Mouse (Mus musculus) Patski (cell line): ENCODE measurements around the gene Fabp7. TPM values are rescaled to one million over a fixed set of nuclear protein-coding genes. Genes with fewer than 3 reads are reported as not detected.

ENCODE experiments used
- ATAC-seq: fragments of 100-300 bp; one replicate; pipeline ENCODE4 v1.8.0; 2021
- CTCF ChIA-PET: fragments of 350-600 bp; sonication (Branson Sonifier 250); formaldehyde crosslinking; loops from one replicate; lab custom pipeline; 2022; ENCODE audit warnings: inconsistent platforms; lab: Charles Lee
- POLR2A ChIA-PET: fragments of 350-600 bp; sonication (Branson Sonifier 250); formaldehyde crosslinking; loops from one replicate; lab custom pipeline; 2022; ENCODE audit warnings: antibody characterized with exemption, inconsistent platforms; lab: Charles Lee
- DNase-seq: peaks from one replicate; pipeline ENCODE4 v3.0.0-alpha.2; 2011; ENCODE audit warnings: low read depth, low spot score
- H3K27me3 ChIP-seq: fragments of 371-371 bp; one replicate; pipeline ENCODE4 v1.5.1; 2021
- CTCF ChIP-seq: fragments of 100-300 bp; IDR thresholded peaks from one replicate; pipeline ENCODE4 v1.5.1; 2021
- in situ Hi-C: fragments of 300-500 bp; cut with MboI; formaldehyde crosslinking; loops from 3 replicates; pipeline ENCODE4 v1.11.1; 2018; ENCODE audit warnings: low pct_unique_long_range_greater_than_20kb, mixed read lengths
- polyA plus RNA-seq: library from polyadenylated mRNA; unstranded; gene quantifications from one replicate; pipeline ENCODE4 v1.2.3, GENCODE M21; 2021

The Fabp7 gene
- polyA plus RNA-seq, 1 experiment from 2014 or later, result 0.58 TPM

DNA sequence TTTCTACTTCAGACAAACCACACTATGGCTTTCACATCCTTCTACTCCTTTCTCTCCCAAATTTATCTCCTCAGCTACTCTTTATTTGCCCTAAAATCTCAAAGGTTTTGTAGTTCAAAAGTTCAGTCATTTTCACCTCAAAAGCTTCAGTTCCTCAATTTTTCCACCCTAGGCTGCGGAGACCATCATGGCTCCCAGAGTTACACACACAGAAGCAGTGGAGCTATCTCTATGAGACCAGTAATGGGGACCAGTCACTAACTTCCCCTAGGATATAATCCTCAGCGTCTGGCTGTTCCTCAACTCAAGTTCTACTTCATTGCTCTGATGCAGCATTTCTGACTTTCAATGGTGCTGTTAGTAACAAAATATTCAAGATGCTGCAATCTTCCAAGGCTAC lies 25.7 kb upstream of the Fabp7 start:
- in situ Hi-C loops, result no loop called here
- no peak for DNase-seq
- POLR2A ChIA-PET, result no interaction called here
- CTCF ChIA-PET, result interaction anchor here (1.0 to 1.9 kb wide), 2 partner anchors 20 to 27 kb away, joined by 4 to 5 read pairs; no protein-coding TSS in a partner anchor
- no peak for TF ChIP-seq CTCF
- H3K27me3 ChIP-seq, result no peaks in the 10 kb centered on the region
- no peak for ATAC-seq

DNA sequence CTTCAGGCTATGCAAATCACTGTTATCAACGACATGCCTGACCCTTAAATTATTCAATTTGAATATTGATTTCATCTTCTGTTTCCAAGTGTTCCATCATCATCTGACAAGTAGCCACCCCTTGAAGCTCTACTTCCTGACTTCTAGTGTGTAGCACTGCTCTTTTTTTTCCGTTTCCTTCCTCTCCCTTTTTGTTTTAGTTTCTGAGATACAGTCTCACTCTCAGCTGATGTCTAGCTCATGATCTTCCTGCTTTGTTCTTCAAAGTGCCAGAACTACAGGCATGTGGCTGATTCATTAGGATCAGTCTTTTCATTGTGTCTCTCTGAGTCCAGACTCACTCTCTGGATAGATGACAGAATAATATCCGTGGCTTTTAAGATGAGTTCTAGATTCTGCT lies 24.0 kb upstream of the Fabp7 start:
- no peak for TF ChIP-seq CTCF
- POLR2A ChIA-PET, result no interaction called here
- ATAC-seq, result no peak
- CTCF ChIA-PET, result interaction anchor here (1.2 kb wide), 1 partner anchor 20 kb away, joined by 4 read pairs; no protein-coding TSS in a partner anchor
- DNase-seq, result no peak
- no peaks in the 10 kb centered on the region for H3K27me3 ChIP-seq
- in situ Hi-C loops, result no loop called here

DNA sequence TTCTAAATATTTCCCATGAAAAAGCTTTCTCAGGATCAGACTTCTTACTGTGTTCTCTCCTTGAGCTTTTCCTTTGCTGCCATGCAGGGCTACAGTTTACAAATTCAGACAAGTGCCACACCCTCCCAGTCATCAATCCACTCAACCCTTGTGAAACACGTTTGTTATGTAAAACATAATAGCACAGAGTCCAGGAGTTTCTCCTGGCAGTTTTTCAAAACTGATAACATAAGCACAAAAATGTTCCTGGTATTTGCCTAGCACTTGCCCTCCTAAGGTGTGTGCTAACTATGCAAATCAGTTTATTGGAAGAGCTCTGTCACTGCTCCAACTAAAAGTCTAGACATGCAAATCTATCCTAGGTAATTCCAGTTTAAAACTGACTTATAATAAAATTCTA lies 21.6 kb upstream of the Fabp7 start:
- ChIA-PET POLR2A (no interaction called here), CTCF (interaction anchor here (0.9 kb wide), 1 partner anchor 19 kb away, joined by 3 read pairs; no protein-coding TSS in a partner anchor)
- in situ Hi-C loops, result no loop called here
- no peak for TF ChIP-seq CTCF
- ATAC-seq, result no peak
- H3K27me3 ChIP-seq, result no peaks in the 10 kb centered on the region
- no peak for DNase-seq

DNA sequence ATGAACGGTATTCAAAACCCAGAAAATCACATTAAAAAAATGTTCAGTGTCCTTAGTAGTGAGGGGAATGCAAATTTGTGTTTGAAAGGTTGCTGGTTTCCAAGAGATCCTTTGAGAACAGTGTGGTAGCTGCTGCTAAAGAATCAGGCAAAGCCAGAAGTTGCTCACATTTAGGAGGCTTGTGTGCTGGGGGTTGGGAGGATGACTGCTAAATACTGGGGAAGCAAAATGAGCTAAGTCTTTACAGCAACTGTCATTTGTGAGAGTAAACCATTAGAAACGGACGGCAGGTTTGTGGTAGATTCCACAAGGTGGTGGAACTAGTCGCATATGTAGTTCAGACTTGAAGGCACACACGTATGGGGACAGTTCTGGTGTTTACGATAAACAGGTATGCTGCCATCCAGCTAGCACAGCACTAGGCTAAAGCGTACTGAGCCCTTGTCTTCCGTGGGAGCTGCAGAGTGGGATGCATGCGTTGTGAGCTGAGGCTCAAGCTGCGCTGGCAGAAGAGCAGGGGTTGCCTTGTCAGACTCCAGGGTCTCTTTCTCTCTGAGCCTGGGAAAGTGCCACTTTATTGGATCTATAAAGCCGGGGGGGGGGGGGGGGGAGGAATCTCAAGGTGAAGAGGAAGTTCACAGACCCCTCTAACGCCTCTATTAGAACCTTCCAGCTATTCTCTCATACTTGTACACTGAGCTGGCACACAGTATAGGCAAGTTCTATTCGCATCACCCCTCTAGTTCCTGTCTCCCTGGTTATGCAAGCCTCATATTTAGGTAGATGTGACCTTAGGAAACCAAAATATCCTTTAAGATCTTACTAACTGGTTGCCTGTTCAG lies 1.2 kb upstream of the Fabp7 start:
- DNase-seq, result no peak
- POLR2A ChIA-PET, result interaction anchor here (0.6 kb wide), 1 partner anchor 680 kb away, joined by 5 read pairs; no protein-coding TSS in a partner anchor
- TF ChIP-seq CTCF, result no peak

DNA sequence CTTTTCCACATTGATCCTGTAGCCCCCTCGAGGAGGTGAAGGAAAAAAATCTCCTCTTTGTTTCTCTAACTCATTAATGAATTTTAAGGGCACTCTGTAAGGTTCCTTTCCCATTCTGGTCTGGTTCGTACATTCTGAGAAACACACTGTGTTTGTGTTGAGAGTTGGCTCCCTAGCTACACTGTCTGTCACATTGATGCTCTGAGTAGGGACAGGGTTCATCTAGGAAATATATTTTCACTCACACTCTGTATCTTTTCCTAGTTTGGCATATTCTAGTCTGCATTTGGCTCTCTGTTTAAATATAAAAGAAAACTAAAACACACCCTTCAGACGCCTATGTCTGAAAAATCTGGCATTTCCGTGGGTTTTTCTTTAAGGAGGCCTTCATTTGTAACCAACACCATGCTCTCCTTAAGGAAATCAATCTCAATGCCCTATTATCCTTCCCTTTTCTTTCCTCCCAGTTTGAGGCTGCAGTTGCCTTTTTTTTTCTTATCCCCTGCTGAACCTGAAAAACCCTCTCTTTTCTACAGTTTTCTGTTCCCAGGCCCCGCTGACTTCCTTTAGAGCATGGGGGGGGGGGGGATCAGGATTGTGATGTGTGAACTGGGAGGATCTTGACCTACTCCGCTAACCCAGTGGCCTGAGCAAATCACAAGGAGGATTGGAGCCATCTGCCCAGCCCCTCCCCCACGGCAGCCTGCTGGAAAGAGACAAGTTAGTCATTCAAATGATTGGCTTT lies 378 bp upstream of the Fabp7 start:
- in situ Hi-C loops, result no loop called here
- POLR2A ChIA-PET, result interaction anchor here (0.6 kb wide), 1 partner anchor 679 kb away, joined by 5 read pairs; no protein-coding TSS in a partner anchor
- CTCF ChIA-PET, result no interaction called here

More for the DNA sequence above, 1.2 kb upstream of the Fabp7 start:
- CTCF ChIA-PET, result no interaction called here
- no peak for ATAC-seq
- in situ Hi-C loops, result no loop called here
- H3K27me3 ChIP-seq, result peaks cover 12% of the 10 kb centered on the region

DNA sequence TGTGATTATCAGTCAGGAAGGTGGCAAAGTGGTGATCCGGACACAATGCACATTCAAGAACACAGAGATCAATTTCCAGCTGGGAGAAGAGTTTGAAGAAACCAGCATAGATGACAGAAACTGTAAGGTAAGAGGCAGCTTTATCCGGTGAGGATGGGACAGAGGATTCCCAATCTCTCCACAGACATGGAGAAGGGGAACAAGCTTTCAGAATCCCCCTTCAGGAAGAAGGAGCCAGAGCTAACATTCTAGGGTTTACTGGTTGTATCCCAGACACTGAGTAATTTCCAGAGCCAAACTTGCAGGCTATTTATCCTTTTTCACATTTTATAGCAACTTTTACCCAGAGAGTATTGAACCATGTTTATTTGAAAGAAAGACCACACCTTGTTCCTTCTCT lies 871 bp downstream of the Fabp7 start:
- no peak for DNase-seq
- ATAC-seq, result no peak
- CTCF ChIA-PET, result interaction anchor here (0.9 kb wide), 1 partner anchor 42 kb away, joined by 3 read pairs; no protein-coding TSS in a partner anchor
- in situ Hi-C loops, result no loop called here
- TF ChIP-seq CTCF, result no peak
- POLR2A ChIA-PET, result no interaction called here
- peaks cover 15% of the 10 kb centered on the region for H3K27me3 ChIP-seq

More for the DNA sequence above, 378 bp upstream of the Fabp7 start:
- no peak for TF ChIP-seq CTCF
- peaks cover 15% of the 10 kb centered on the region for H3K27me3 ChIP-seq
- ATAC-seq (no peak), DNase-seq (peak; percentile 15)

DNA sequence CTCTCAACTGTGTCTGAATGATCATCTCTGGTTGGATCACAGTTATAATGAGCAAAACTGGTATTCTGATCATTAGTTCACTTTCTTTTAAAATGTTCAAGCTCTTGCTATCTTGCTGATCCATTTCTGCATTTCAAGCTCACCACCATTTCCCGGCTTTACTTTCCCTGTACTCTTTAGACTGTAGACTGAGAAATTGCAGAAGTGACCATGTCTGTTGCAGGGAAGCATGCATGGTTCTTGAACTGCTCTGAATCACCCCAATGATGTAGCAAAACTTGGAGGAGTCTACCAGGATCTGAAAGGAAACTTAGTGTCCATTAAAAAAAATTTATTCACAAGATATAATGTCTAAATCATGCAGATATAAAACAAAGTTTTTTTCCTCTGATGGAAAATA lies 8.3 kb downstream of the Fabp7 start:
- peaks cover 6% of the 10 kb centered on the region for H3K27me3 ChIP-seq

DNA sequence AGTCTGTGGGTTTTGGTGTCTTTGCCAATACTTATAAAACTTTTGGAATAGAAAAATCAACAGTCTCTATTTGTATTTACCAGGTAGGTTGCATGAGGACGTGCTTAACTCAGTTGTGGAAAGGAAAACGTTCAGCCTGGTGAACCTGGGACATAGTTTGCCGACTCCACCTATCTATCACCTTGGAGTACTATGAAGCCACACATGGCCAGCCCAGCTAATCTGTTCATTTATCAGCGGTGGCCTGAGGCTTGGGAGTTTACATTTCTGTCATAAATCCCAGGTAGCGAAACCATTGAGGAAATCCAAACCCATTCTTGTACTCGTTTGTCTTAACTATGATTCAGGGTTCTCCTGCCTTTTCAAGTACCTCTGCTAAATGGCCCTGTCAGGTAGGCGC lies 9.3 kb downstream of the Fabp7 start, which contains the start of gene Smpdl3a:
Gene Smpdl3a, plus strand, starts transcription at position 318 of the 400 bp plus-strand sequence.
- ChIA-PET CTCF (no interaction called here), POLR2A (no interaction called here)
- TF ChIP-seq CTCF, result no peak
- DNase-seq (no peak), ATAC-seq (no peak)
- in situ Hi-C loops, result no loop called here
- no peaks in the 10 kb centered on the region for H3K27me3 ChIP-seq

More for the DNA sequence above, 8.3 kb downstream of the Fabp7 start:
- no peak for ATAC-seq
- ChIA-PET POLR2A (no interaction called here), CTCF (no interaction called here)
- TF ChIP-seq CTCF, result no peak
- no peak for DNase-seq
- in situ Hi-C loops, result no loop called here

DNA sequence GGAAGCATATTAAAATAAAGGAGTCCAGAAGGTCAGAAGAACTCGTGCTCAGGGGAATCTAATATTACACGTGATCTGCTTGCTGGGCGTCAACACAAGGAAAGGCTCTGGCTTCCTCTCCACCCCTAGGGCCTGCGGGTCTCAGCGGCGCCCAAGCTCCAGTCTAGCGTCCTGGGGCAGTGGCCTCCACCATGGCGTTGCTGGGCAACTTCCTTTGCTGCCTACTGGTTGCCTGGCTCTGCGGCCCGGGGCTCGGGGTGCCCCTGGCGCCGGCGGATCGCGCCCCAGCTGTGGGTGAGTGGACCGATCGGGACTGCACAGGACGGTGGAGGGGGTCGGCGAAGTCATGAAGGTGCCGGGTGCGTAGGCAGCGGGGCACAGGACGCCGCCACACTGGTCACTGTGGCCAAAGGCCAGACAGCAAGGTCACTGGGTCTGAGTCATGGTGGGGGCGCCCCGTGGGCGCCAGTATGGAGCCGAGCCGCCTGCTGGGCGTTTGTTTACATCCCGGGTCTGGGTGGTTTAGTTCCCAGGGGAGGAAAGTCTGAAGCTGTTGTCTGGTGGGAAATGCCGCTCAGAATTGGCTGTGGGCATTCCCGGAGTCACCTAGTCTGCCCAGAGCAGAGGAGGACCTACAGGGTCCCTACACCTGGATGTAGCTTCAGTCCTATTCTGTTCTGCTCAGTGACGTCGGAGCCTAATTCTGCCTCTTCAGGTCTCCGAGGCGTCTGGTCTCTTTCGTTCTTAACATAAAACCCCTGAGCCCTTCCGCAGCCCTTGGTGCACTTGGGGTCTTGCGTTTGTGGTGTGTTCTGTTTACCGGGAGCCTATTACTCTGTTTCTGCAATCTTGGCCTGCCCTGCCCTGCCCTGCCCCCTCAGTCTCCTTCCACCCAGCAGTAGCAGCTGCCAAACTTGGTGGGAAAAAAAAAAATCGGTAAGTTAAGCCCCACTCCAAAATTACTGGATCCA lies 10.1 kb downstream of the Fabp7 start:
- no peak for TF ChIP-seq CTCF
- DNase-seq (no peak), ATAC-seq (no peak)
- CTCF ChIA-PET, result interaction anchor here (0.8 to 1.5 kb wide), 2 partner anchors 47 to 51 kb away, joined by 3 read pairs; no protein-coding TSS in a partner anchor
- POLR2A ChIA-PET, result no interaction called here
- no peaks in the 10 kb centered on the region for H3K27me3 ChIP-seq
- in situ Hi-C loops, result no loop called here
